Mouse (Mus musculus): ENCODE data around the gene Rpl14. TPM values are rescaled to one million over a fixed set of nuclear protein-coding genes. Genes with fewer than 3 reads are reported as not detected.
A peak's percentile ranks its signal among the peaks of the same experiment; 100 is the strongest.
"Not testable (repeated sequence)": the region's sequence is repeated elsewhere in the genome, so short reads cannot be mapped to it uniquely, and the experiment has no call there.

Gene Rpl14
- total RNA-seq, 1 experiment, result 1,546 TPM

DNA sequence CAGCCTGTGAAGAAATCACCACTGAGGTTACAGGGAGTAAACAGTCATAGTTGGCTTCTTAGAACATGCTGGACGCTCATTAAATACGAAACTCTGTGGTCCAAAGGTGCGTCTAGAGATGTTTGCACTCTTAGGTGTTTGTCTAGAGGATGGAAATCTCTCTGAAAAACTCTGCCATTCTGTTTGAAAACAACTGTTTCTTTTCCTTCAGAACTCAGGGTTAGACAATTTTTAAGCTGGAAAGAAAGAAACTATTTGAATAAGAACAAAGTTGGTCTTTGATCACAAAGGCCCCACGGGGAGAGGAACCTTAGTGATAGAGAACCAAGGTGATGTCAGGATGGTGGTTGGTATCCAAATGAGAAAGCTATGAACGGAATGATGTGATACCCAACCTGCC is 40.8 kb upstream of the Rpl14 start:
- H3K27ac ChIP-seq (ENCODE audit: insufficient read depth, low read depth, low read length, poor library complexity, severe bottlenecking), result no peak overlapping the region
- H3K9ac ChIP-seq (ENCODE audit: insufficient read depth, low read depth, low read length, poor library complexity, severe bottlenecking), result no peak overlapping the region
- no peak for DNase-seq (ENCODE audit: low read depth, low spot score)
- no peaks in the 10 kb centered on the region for H3K36me3 ChIP-seq (ENCODE audit: control insufficient read depth, insufficient read depth, low read length, poor library complexity, severe bottlenecking)
- no peak overlapping the region for H3K4me3 ChIP-seq (ENCODE audit: insufficient read depth in 1 of 2, low read depth in 1 of 2, low read length in 2 of 2, poor library complexity in 1 of 2, severe bottlenecking in 1 of 2)
- H3K4me1 ChIP-seq (ENCODE audit: control insufficient read depth in 2 of 2, insufficient read depth in 2 of 2, low read length in 2 of 2, poor library complexity in 1 of 2), result peaks cover 2 to 8% of the 10 kb centered on the region in 2 experiments; a peak in 2 of 4 replicates
- TF ChIP-seq ZC3H11A (IDR thresholded peaks at IDR 0.05; ENCODE audit: borderline replicate concordance, low read depth, low read length) (no peak), CHD2 (IDR thresholded peaks at IDR 0.05; ENCODE audit: low read depth, low read length) (no peak), HCFC1 (IDR thresholded peaks at IDR 0.05; ENCODE audit: borderline replicate concordance, insufficient read depth, low read length) (no peak)
- in situ Hi-C loops (cut with MboI; ENCODE audit: low sequenced_read_pairs in 2 of 2, unreplicated experiment in 2 of 2), result no loop called here
- no peaks in the 10 kb centered on the region for H3K9me3 ChIP-seq (ENCODE audit: control insufficient read depth, insufficient read depth, low read depth, low read length)

DNA sequence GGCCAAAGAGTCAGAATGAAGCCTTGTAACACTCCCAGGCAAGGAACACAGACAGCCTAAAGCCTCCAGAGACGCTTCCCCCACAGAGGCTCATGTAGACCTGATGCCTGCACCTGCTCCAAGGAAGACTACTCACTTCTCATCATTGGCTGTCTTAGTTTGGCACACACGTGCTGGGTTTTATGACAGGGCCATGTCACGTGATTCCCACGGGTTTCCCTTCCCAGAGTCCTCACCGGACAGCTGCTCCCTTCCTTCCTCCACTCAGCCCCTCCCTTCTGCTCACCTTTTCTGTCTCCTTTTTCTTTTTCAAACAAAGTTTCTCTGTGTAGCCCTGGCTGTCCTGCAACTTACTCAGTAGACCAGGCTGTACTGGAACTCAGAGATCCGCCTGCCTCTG is 39.2 kb upstream of the Rpl14 start:
- in situ Hi-C loops (cut with MboI; ENCODE audit: low sequenced_read_pairs in 2 of 2, unreplicated experiment in 2 of 2), result no loop called here
- Histone ChIP-seq H3K4me3 (ENCODE audit: insufficient read depth in 1 of 2, low read depth in 1 of 2, low read length in 2 of 2, poor library complexity in 1 of 2, severe bottlenecking in 1 of 2) (no peak overlapping the region), H3K36me3 (ENCODE audit: control insufficient read depth, insufficient read depth, low read length, poor library complexity, severe bottlenecking) (no peaks in the 10 kb centered on the region), H3K4me1 (ENCODE audit: control insufficient read depth in 2 of 2, insufficient read depth in 2 of 2, low read length in 2 of 2, poor library complexity in 1 of 2) (peaks cover 2 to 8% of the 10 kb centered on the region in 2 experiments; a peak in 2 of 4 replicates), H3K9ac (ENCODE audit: insufficient read depth, low read depth, low read length, poor library complexity, severe bottlenecking) (no peak overlapping the region), H3K27ac (ENCODE audit: insufficient read depth, low read depth, low read length, poor library complexity, severe bottlenecking) (no peak overlapping the region), H3K9me3 (ENCODE audit: control insufficient read depth, insufficient read depth, low read depth, low read length) (no peaks in the 10 kb centered on the region)
- DNase-seq (ENCODE audit: low read depth, low spot score), result no peak
- no peak for TF ChIP-seq MAFK (IDR thresholded peaks at IDR 0.05; ENCODE audit: insufficient read depth, low read depth, low read length)
- TF ChIP-seq ZNF384 (IDR thresholded peaks at IDR 0.05; ENCODE audit: low read depth, low read length), result no peak
- no peak for TF ChIP-seq CHD2 (IDR thresholded peaks at IDR 0.05; ENCODE audit: low read depth, low read length)
- TF ChIP-seq HCFC1 (IDR thresholded peaks at IDR 0.05; ENCODE audit: borderline replicate concordance, insufficient read depth, low read length), result no peak
- no peak for TF ChIP-seq ZC3H11A (IDR thresholded peaks at IDR 0.05; ENCODE audit: borderline replicate concordance, low read depth, low read length)

DNA sequence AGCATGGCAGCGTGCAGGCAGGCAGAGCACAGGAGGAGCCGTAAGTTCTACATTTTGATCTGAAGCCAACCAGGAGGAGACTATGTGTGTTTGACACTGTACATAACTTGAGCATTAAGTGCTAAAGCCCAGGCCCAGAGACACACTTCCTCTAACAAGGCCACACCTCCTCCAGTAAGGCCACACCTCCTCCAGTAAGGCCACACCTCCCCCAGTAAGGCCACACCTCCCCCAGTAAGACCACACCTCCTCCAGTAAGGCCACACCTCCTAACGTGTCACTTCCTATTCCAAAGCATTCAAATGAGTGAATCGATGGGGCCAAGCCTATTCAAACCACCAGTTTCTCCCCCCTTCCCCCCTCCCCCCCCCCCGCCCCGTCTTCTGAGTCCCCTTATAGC is 38.6 kb upstream of the Rpl14 start:
- Histone ChIP-seq H3K4me3 (ENCODE audit: insufficient read depth in 1 of 2, low read depth in 1 of 2, low read length in 2 of 2, poor library complexity in 1 of 2, severe bottlenecking in 1 of 2) (no peak overlapping the region), H3K9me3 (ENCODE audit: control insufficient read depth, insufficient read depth, low read depth, low read length) (no peaks in the 10 kb centered on the region), H3K36me3 (ENCODE audit: control insufficient read depth, insufficient read depth, low read length, poor library complexity, severe bottlenecking) (no peaks in the 10 kb centered on the region), H3K27ac (ENCODE audit: insufficient read depth, low read depth, low read length, poor library complexity, severe bottlenecking) (no peak overlapping the region), H3K9ac (ENCODE audit: insufficient read depth, low read depth, low read length, poor library complexity, severe bottlenecking) (no peak overlapping the region), H3K4me1 (ENCODE audit: control insufficient read depth in 2 of 2, insufficient read depth in 2 of 2, low read length in 2 of 2, poor library complexity in 1 of 2) (peaks cover 2 to 6% of the 10 kb centered on the region in 2 experiments; a peak in 2 of 4 replicates)
- DNase-seq (ENCODE audit: low read depth, low spot score), result no peak
- in situ Hi-C loops (cut with MboI; ENCODE audit: low sequenced_read_pairs in 2 of 2, unreplicated experiment in 2 of 2), result no loop called here
- no peak for TF ChIP-seq ZC3H11A (IDR thresholded peaks at IDR 0.05; ENCODE audit: borderline replicate concordance, low read depth, low read length)
- no peak for TF ChIP-seq MAFK (IDR thresholded peaks at IDR 0.05; ENCODE audit: insufficient read depth, low read depth, low read length)
- TF ChIP-seq CHD2 (IDR thresholded peaks at IDR 0.05; ENCODE audit: low read depth, low read length), result no peak
- TF ChIP-seq ZNF384 (IDR thresholded peaks at IDR 0.05; ENCODE audit: low read depth, low read length), result no peak
- no peak for TF ChIP-seq HCFC1 (IDR thresholded peaks at IDR 0.05; ENCODE audit: borderline replicate concordance, insufficient read depth, low read length)

DNA sequence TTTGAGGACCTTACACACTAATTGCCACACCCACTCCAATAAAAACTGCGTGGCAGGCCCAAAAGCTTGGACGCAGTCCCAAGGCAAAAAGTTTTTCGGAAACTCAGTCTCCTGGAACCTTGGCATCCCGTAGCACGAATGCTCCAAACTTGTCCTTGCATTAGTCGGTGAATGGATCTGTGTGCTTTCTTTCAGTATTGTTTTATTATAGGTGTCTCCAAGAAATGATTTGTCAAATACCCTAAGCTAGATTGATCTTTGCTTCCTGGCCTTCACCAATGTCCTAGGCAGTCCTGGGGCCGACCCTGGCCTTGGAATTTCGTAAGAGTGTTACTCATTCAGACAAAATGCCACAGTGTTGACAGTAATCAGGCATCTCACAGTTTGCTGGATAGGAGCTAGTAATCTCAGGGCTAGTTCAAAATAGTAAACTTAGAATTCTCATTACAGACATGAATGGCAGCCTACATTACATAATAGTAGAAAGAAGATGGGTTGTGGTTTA is 37.7 kb upstream of the Rpl14 start:
- H3K4me3 ChIP-seq (ENCODE audit: insufficient read depth in 1 of 2, low read depth in 1 of 2, low read length in 2 of 2, poor library complexity in 1 of 2, severe bottlenecking in 1 of 2); H3K27ac ChIP-seq (ENCODE audit: insufficient read depth, low read depth, low read length, poor library complexity, severe bottlenecking); H3K36me3 ChIP-seq (ENCODE audit: control insufficient read depth, insufficient read depth, low read length, poor library complexity, severe bottlenecking); H3K9me3 ChIP-seq (ENCODE audit: control insufficient read depth, insufficient read depth, low read depth, low read length); H3K4me1 ChIP-seq (ENCODE audit: control insufficient read depth in 2 of 2, insufficient read depth in 2 of 2, low read length in 2 of 2, poor library complexity in 1 of 2); DNase-seq (ENCODE audit: low read depth, low spot score); H3K9ac ChIP-seq (ENCODE audit: insufficient read depth, low read depth, low read length, poor library complexity, severe bottlenecking); in situ Hi-C loops (cut with MboI; ENCODE audit: low sequenced_read_pairs in 2 of 2, unreplicated experiment in 2 of 2): not testable (repeated sequence)

DNA sequence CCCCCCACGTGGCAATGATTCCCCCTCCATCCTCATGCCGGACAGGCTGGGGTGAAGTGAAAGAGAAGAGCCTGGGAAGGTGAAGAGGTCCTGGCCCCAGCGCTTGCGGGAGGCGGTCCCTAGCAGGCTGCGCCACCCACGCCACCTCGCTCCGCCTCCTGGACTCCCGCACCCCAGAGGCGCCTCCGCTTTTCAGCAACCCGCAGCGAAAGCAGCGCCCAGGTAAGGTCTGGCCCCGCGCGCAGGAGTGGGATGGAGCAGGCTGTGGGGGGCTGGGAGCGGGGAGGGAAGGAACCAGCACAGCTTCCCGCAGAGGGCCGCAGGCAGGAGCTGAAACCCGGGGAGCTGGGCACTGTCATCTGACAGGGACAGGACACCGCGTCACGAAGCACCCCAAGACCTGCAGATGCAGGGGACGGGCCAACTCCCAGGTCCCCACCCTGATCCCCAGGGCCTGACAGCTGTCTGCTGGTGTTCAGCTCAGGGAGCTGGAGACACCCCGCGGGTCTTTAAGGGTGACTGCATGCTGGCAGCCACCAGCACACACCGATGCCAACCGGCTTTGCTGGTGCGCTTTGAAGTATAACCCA is 31.5 kb upstream of the Rpl14 start, which contains the start of gene Entpd3:
Gene Entpd3, plus strand, starts transcription at position 157 of the 590 bp plus-strand sequence.
- in situ Hi-C loops (cut with MboI; ENCODE audit: low sequenced_read_pairs in 2 of 2, unreplicated experiment in 2 of 2), result no loop called here
- no peaks in the 10 kb centered on the region for H3K36me3 ChIP-seq (ENCODE audit: control insufficient read depth, insufficient read depth, low read length, poor library complexity, severe bottlenecking)
- TF ChIP-seq MAFK (IDR thresholded peaks at IDR 0.05; ENCODE audit: insufficient read depth, low read depth, low read length) (no peak), CHD2 (IDR thresholded peaks at IDR 0.05; ENCODE audit: low read depth, low read length) (no peak), HCFC1 (IDR thresholded peaks at IDR 0.05; ENCODE audit: borderline replicate concordance, insufficient read depth, low read length) (no peak), ZC3H11A (IDR thresholded peaks at IDR 0.05; ENCODE audit: borderline replicate concordance, low read depth, low read length) (no peak), ZNF384 (IDR thresholded peaks at IDR 0.05; ENCODE audit: low read depth, low read length) (no peak)
- no peak within 1 kb of the TSS for H3K9ac ChIP-seq (ENCODE audit: insufficient read depth, low read depth, low read length, poor library complexity, severe bottlenecking)
- peak within 1 kb of the TSS; percentile 38 to 40; a peak in 2 of 4 replicates for H3K4me3 ChIP-seq (ENCODE audit: insufficient read depth in 1 of 2, low read depth in 1 of 2, low read length in 2 of 2, poor library complexity in 1 of 2, severe bottlenecking in 1 of 2)
- no peaks in the 10 kb centered on the region for H3K9me3 ChIP-seq (ENCODE audit: control insufficient read depth, insufficient read depth, low read depth, low read length)
- DNase-seq (ENCODE audit: low read depth, low spot score), result no peak
- H3K27ac ChIP-seq (ENCODE audit: insufficient read depth, low read depth, low read length, poor library complexity, severe bottlenecking), result no peak within 1 kb of the TSS
- H3K4me1 ChIP-seq (ENCODE audit: control insufficient read depth in 2 of 2, insufficient read depth in 2 of 2, low read length in 2 of 2, poor library complexity in 1 of 2), result peaks cover 0 to 2% of the 10 kb centered on the region in 2 experiments; a peak in 1 of 4 replicates

Measured in ES-E14 (cell line).